ENCODE assay signal across 10 mouse cellular contexts in the genomic region with DNA sequence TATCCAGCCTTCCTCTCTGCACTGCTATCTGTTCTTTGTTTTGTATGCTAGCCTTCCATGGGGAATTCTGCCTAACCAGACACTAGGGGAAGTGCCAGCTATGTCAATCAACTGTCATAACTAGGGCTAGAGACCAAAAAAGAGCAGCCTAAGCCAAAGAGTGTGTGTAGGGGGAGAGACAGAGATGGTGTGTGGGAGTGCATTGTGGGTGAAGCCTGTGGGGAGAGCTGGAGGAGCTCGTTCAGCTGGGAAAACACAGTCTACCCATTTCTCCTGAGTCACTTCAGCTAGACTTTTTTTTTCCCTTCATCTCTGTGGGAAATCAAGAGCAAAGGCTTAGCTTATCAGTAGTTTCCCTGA.
A peak's percentile ranks its signal among the peaks of the same experiment; 100 is the strongest.
DNase-seq lines count a peak whose midpoint lies in the region; ATAC-seq and TF ChIP-seq lines count a peak whose summit lies in the region.
"Had no signal": no experiment of that assay in that cellular context is flagged by ENCODE, and none has a peak within 500 bp of the region (broad histone marks: within the 10 kb centered on the region; RNA-seq: fewer than 3 reads in every experiment).

No protein-coding gene starts in this region.

- 0 out of 2 replicates have a peak, but pooled peaks cover 3% of the 10 kb centered on the region for H3K4me1 ChIP-seq in embryonic fibroblast, embryonic 13.5 days (ENCODE audit: control insufficient read depth, insufficient read depth, low read length)
- H3K4me1 ChIP-seq in hindbrain, embryonic 14.5 days (replicated peaks; ENCODE audit: control insufficient read depth, insufficient read depth, low read length) = no peaks in the 10 kb centered on the region
- H3K4me1 ChIP-seq: kidney, embryonic 15.5 days had no signal

- H3K4me3 ChIP-seq in embryonic fibroblast, embryonic 13.5 days (ENCODE audit: insufficient read depth, low read length) = no peak overlapping the region
- H3K4me3 ChIP-seq in hindbrain, embryonic 14.5 days (replicated peaks; ENCODE audit: low read length) = no peak overlapping the region
- H3K4me3 ChIP-seq: kidney, embryonic 15.5 days had no signal

- no peaks in the 10 kb centered on the region for H3K36me3 ChIP-seq in hindbrain, embryonic 14.5 days (replicated peaks; ENCODE audit: control insufficient read depth, insufficient read depth)
- H3K36me3 ChIP-seq: kidney, embryonic 15.5 days had no signal

- TF ChIP-seq CTCF in embryonic fibroblast, embryonic 13.5 days (IDR thresholded peaks at IDR 0.05; ENCODE audit: borderline replicate concordance, insufficient read depth, low read length) = no peak

- WGBS in hindbrain, embryonic 14.5 days = 52% methylated on average over 1 of the region's 1 CpGs

- ATAC-seq in hindbrain, embryonic 14.5 days (ENCODE audit: low FRiP score) = no peak

- no peak for TF ChIP-seq POLR2A in embryonic fibroblast, embryonic 13.5 days (IDR thresholded peaks at IDR 0.05; ENCODE audit: low read depth, low read length)

- peak; percentile 29 to 43 for DNase-seq in frontal cortex, postnatal 36 days (ENCODE audit: low spot score in 2 of 2)
- DNase-seq in frontal cortex, postnatal 10 days (ENCODE audit: low spot score in 2 of 2) = no peak
- DNase-seq in 3T3-L1 (ENCODE audit: low read depth, low spot score) = peak; percentile 76
- DNase-seq in left cerebral cortex, adult 18-20 months (ENCODE audit: low spot score in 2 of 2) = peak; percentile 5 to 38
- DNase-seq in kidney, postnatal 10 days = no peak
- DNase-seq in hindbrain, embryonic 14.5 days (ENCODE audit: low spot score) = no peak
- no peak for DNase-seq in embryo, embryonic 10.5 days (ENCODE audit: low spot score)
- DNase-seq: cerebellum, adult 11-12 months had no signal

- no peaks in the 10 kb centered on the region for H3K27me3 ChIP-seq in hindbrain, embryonic 14.5 days (ENCODE audit: control insufficient read depth, insufficient read depth, low read length)
- H3K27me3 ChIP-seq: kidney, embryonic 15.5 days had no signal

- H3K27ac ChIP-seq in embryonic fibroblast, embryonic 13.5 days (ENCODE audit: insufficient read depth, low read length) = peak overlapping the region; percentile 47; the same call in 1 of the 2 replicates
- no peak overlapping the region for H3K27ac ChIP-seq in hindbrain, embryonic 14.5 days
- H3K27ac ChIP-seq: kidney, embryonic 15.5 days had no signal

- H3K9me3 ChIP-seq in hindbrain, embryonic 14.5 days (ENCODE audit: control insufficient read depth, low read length) = no peaks in the 10 kb centered on the region
- H3K9me3 ChIP-seq: kidney, embryonic 15.5 days had no signal

- H3K9ac ChIP-seq in hindbrain, embryonic 14.5 days = no peak overlapping the region
- H3K9ac ChIP-seq: kidney, embryonic 15.5 days had no signal

- H3K4me2 ChIP-seq in hindbrain, embryonic 14.5 days (replicated peaks) = no peak overlapping the region
- H3K4me2 ChIP-seq: kidney, embryonic 15.5 days had no signal

Comparison
In these comparisons a context has a peak if more than half of its experiments do, and no peak if none do; other contexts are left out.
1. DNase-seq: peak in frontal cortex, postnatal 36 days (2 of 2), 3T3-L1 (single experiment) and left cerebral cortex, adult 18-20 months (2 of 2); none in frontal cortex, postnatal 10 days (0 of 2), kidney, postnatal 10 days (single experiment), hindbrain, embryonic 14.5 days (single experiment) and embryo, embryonic 10.5 days (single experiment).